Mouse (Mus musculus) layer of hippocampus, adult 11-12 months (tissue): ENCODE measurements around the gene Ccdc159.

Experiments used
- DNase-seq: peaks from one replicate; pipeline ENCODE4 v3.0.0; 2022; ENCODE audit warnings: low spot score

Gene Ccdc159

DNA sequence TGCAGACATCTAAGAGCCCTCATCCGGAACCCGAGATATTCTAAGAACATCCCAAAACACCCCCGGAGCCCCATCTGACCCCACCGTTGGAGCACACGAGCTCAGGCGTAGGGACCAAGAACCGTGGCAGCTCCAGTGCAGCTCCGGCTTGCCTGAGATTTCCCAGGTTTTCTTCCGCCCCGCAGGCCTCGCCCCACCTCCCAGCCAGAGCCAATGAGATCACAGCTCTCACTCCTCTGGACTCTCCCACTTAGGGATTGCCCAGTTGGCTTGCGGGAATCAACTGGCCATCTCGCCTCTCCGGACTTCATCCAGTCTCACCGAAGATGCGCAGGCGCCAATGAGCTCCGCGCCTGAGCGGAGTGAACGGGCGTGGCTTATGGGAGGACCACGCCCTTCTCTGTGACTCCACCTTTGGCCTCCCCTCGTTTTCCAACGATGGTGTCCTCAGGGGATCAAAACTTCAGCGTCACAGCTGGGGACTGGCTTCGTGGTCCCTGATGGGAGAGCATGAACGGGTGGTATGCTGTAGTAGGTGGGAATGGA lies at the start of gene Ccdc159, which contains the start of gene Tmem205:
Gene Ccdc159, plus strand, starts transcription at position 264 of the 546 bp plus-strand sequence.
Gene Tmem205, minus strand, starts transcription at position 349 of the 546 bp plus-strand sequence.
- DNase-seq = peak; percentile 94

DNA sequence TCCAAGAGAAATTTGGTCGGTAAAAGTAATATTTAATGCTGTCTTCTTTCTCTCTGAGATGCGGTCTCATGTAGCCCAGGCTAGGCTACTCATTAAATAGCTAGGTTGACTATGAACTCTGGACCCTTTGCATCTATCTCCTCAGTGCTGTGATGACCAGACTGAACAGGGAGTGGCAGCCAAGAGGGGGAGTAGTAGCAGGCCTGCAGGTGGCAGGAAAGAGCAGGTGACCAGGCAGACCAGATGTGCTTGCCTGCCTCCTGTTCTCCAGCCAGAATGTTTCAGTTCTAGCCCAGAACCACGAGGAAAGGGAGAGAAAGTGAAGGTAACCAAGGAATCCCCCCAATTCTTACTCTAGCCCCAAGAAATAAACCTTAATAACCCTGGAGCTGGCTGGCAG lies 38.0 kb upstream of the Ccdc159 start:
- no peak for DNase-seq

- peak; percentile 80 for DNase-seq
Observed at GRCm38 (mm10) chr9:21901223-21901820, 25.9 kb upstream of the Ccdc159 start.

DNA sequence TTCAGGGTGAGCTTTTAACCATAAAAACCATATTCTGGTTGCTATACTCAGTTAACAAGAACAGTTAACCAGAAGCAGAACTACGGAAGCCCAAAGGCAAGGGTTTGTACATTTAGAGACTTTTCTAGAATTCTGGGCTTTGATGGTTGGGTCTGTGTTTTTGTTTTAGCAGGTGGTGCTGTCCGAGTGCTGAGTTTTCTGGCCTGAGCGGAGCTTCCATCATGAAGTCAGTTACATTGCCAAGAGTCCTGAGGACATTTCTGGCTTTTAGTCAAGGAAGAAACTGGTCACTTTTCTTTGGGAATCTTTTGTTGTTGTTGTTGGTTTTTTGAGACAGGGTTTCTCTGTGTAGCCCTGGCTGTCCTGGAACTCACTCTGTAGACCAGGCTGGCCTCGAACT lies 23.2 kb upstream of the Ccdc159 start:
- DNase-seq = no peak

DNA sequence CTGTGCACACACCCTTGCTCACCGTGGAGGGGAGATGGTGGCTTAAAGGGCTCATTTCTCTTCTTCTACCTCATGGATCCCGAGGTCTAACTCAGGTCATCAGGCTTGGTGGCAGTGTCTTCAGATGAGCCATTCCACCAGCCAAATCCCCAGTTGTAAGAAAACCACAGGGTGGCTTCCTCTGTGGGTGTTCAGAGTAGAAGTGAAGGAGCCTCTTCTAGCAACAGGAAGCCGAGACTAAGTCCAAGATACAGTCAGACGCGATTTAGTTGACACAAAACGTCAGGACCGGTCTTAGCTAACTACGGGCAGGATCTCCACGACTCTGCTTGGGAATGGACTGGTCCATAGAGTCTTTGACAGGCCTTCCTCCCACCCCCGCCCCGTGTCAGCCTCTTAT lies 19.1 kb upstream of the Ccdc159 start:
- no peak for DNase-seq

DNA sequence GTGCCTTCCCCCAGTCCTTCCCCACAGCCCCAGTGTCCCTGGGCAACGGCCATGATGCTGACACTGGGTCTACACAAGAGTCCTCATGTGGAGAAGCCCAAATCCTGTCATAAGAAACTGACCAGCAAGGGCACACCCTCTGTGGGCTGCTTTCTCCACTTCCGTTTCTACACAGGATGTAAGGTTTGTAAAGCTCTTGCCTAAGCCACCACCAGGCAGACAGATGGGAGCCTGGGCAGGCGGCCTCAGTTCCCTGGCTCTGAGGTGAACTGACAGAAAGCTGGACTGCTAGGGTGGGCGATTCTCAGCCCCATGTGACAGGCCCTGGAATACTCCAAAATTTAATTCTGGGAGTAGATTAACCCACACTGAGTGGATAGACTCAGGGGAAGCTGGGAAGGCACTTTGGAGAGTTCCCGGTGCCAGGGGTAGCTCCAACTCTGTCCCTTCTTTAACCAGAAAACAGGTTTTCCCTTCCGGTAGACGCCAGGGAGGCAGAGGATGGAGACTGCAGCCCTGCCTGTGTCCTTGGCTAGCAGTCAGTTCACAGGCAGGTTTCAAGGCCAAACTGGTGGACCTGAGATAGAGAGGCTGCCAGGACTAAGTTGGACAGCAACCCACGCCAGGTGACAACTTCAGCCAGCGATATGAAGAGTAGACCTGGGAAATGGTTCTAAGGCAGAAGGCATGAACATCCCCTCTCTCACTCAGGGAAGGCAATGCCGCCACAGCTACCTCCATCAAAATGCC lies 17.6 kb upstream of the Ccdc159 start:
- DNase-seq = no peak

DNA sequence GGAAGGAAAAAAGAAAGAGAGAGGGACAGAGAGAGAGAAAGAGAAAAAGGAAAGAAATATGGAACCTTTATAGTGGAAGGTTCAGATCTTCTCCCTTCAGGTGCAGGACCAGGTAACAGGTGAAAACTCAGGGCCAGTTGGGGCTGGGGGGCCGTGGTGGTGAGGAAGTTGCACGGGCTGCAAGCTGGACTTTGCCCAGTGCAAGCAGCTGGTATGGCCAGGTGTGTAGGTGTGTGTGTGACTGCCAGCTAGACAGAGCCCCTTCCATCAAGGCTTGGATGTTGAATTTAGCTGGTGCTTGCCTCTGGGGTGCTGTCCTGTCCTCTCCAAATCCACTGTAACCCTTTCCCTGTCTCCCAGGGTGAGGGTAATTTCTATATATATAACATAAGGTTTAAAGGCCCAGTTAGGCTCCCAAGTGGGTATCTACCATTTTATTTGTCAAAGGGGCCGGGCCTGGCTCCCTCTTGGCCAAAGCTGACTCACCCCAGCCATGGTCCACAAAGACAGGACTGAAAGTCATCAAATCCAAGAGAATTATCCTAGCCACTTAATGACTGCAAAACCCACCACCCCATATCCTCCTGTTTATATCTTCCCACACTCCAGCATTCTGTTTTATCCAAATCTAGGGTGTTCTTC lies 10.3 kb upstream of the Ccdc159 start:
- DNase-seq = peak; percentile 28

DNA sequence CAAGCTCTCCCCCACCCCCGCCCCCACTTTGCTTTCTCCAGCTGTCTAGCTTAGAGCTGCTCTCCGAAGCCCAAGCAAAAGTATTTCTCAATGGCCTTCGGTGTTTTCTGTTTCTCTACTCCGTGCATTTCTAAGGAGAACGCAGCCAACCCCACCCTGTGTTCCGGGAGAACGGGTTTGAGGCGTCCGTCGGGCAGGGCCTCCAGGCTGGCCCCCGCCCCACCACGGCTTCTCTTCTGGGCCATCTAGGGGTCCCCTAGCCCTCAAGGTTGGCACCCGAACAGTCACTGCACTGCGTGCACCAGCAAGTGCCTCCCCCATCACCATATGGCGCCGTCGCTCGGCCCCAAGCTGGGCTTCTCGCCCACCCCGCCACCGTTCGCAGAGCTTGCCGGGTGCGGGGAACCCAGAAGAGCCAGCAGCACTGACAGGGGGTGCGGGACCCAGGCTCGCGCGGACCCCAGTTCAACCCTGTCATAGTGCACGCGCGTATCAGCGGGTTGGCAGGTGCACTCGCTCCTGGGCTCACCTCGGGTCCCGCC lies 9.7 kb upstream of the Ccdc159 start:
- DNase-seq = peak; percentile 80

- peak; percentile 93 for DNase-seq
Observed at GRCm38 (mm10) chr9:21918035-21918592, 9.2 kb upstream of the Ccdc159 start, which contains the start of gene Rab3d. Gene Rab3d, minus strand, starts transcription at chr9:21918192.

DNA sequence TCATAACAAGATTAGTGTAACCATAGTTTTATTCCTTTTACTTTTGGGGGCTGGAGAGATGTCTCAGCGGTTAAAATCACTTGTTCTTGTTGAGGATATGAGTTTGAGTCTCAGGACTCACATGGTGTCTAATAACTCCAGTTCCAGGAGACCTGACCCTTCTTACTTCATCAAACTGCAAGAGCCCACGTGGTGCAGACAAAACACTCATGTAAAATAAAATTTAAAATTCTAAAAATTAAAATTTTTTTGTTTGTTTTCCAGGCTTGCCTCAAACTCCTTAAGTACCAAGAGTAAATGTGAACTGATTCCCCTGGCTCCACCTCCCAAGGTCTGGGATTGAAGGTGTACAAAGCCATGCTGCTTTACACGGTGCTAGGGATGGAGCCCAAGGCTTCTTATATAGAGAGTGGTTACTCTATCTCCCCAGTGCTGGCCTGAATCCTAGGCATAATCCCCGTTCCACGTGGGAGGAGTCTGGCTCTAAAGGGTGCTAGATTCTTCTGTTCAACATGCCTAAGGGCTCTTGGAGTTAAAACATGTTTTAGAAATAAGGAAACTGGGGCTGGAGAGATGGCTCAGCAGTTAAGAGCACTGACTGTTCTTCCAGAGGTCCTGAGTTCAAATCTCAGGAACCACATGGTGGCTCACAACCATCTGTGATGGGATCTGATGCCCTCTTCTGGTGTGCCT lies 8.4 kb upstream of the Ccdc159 start:
- no peak for DNase-seq

DNA sequence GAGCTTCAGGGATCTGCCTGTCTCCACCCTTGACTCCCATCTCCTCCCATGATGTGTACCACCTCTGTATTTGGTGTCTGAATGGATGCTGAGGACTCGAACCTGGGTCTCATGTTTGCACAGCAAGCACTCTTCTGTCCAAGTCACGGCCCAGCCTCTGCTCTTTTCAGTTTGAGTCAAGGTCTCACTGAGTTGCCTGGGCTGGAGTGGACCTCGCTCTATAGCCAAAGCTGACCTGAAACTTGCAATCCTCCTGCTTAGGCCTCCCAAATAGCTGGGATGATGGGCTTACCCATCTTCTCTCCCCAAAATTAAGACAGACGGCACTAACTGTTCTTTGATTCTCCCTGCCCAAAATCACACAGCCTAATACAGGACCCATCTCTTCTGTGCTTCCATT lies 4.2 kb upstream of the Ccdc159 start:
- DNase-seq = no peak

DNA sequence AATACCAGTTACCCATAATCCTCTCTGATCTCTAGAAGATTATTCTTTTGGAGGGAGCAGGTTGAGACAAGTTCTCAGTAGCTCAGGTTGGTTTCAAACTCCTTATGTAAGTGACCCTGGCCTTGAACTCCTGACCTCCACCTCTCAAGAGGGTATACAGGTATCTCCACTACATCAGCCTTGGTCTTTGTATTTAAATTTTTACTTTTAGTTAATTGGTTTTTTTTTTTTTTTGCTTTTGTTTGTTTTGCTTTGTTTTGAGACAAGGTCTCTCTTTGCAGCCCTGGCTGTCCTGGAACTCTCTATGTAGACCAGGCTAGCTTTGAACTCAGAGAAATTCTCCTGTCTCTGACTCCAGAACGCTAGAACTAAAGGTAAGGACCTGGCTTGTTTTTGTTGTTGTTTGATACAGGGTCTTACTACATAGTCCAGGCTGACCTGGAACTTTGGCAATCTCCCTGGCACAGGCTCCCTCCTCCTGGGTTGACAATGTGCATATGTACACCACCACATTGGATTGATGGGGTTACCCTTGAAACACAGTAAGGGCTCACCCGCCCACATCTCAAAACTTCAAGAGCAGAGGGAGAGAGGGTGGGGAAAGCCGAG lies 3.7 kb upstream of the Ccdc159 start:
- DNase-seq = no peak

DNA sequence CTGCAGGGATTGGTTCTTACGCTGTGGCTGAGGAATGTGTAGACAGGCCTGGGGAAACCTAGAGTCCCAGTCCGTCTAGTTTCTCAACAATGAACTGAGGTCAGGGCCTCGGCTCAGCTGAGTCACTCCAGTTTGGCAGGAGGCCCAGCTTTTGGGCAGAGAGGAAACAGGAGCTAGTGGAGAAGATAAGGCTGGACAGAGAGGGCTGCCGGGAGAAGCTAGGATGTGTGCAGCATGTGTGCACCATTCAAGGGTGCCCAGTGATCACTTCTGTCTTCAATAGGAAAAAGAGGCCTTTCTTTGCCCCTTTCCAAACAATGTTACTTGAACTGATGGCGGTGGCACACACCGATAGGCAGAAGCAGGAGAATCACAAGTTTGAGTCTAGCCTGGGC lies 3.2 kb upstream of the Ccdc159 start:
- DNase-seq = peak; percentile 50

GRCm38 (mm10) chr9:21925034-21925433 lies 2.2 kb upstream of the Ccdc159 start:
- DNase-seq = no peak

- DNase-seq = no peak
Observed at GRCm38 (mm10) chr9:21925506-21925905, 1.8 kb upstream of the Ccdc159 start.

GRCm38 (mm10) chr9:21926155-21926554 lies 1.1 kb upstream of the Ccdc159 start:
- no peak for DNase-seq

DNA sequence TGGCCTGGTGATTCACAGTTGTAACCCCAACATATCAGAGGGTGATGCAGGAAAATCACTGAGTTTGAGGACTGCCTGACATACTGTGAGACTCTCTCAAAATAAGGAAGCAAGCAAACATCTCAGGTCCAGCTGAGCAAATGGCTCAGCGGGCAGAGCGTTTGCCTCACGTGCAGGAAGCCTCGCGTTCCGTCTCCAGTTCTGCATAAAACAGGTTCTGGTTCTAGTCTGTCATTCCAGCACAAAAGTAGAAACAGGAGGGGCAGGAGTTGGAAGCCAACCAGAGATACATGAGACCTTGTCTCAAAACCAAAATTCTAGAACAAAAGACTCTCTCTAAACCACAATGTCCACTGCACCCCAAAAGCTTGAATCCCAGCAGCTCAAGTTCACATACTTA lies 487 bp upstream of the Ccdc159 start:
- no peak for DNase-seq

GRCm38 (mm10) chr9:21929208-21929607 lies 1.9 kb downstream of the Ccdc159 start:
- no peak for DNase-seq

- DNase-seq = no peak
Observed at GRCm38 (mm10) chr9:21932006-21932405, 4.7 kb downstream of the Ccdc159 start.

- no peak for DNase-seq
Observed at GRCm38 (mm10) chr9:21932445-21933137, 5.3 kb downstream of the Ccdc159 start.

DNA sequence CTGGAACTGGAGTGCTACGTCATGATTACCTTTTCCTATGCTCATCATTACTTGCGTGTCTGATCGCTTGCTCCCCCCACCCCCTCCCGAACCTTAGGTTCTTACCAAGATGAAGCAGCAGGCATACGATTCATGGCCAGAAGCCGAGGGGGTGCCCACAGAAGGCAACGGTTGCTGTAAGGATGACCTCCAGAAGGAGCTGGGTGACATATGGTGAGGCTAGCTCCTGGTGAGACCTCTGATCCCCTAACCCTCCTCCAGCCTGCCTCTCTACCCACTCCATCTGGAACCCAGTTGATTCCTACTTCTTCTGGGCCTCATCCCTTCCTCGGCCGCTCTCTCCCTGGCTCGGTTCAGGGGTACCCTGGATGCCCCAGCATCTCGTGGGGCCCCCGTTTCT lies 6.8 kb downstream of the Ccdc159 start:
- no peak for DNase-seq
